Mouse (Mus musculus) small intestine, adult 2 months (tissue): ENCODE measurements around the gene Gm3417.

Experiments used
- CTCF ChIP-seq: fragments of 200-500 bp; IDR thresholded peaks from 2 replicates; pipeline ENCODE4 v1.5.1; 2012; ENCODE audit warnings: low read depth, mild to moderate bottlenecking, control low read depth, inconsistent platforms, low read length, moderate library complexity, mixed read lengths; ENCODE audit not compliant: insufficient replicate concordance, insufficient read length; ENCODE audit errors: extremely low read depth
- POLR2A ChIP-seq: fragments of 200-500 bp; IDR thresholded peaks from 2 replicates; pipeline ENCODE4 v1.6.1; 2012; ENCODE audit warnings: low read depth, mild to moderate bottlenecking, control low read depth, inconsistent platforms, low read length, moderate library complexity

DNA sequence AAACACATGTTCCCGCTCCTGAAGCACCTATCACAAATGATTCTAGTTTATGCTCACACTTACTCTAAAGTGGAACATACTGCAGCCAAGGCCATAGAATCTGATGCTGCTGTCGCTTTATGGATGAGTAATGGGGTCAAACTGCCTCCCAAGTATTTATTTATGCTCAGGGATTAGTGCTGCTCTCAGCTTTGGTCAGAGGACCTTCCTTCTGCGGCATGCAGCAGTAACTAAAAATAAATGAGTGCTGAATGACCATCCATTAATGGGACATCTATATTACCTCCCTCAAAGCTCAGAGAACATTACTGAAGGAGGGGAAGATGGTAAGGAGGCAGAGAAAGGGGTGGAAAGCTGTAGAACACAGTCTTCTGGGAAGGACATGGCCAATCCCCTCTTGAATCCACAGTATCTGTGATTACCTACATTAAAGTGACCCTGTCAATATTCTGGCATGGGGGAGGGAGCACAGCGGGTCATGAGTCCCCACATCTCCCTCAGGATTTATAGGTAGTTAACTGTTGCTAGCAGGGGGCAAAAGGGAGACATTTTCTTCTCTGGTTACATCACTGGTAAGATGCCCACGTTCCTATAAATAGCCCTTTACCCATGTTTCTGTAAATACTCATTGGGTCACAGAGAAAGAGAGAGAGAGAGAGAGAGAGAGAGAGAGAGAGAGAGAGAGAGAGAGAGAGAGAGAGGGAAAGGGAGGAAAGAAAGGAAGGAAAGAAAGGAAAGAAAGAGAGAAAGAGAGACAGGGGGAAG, 42.6 kb downstream of the Gm3417 start:
- TF ChIP-seq POLR2A, result no peak
- TF ChIP-seq CTCF, result no peak
